Mouse (Mus musculus) liver, adult 2 months (tissue): ENCODE measurements around the gene Cipc.

Experiments
- CTCF ChIP-seq: fragments of 200-500 bp; IDR thresholded peaks from 2 replicates; pipeline ENCODE4 v1.5.1; 2011; ENCODE audit warnings: low read depth, low read length, control low read depth
- POLR2A ChIP-seq: fragments of 200-500 bp; IDR thresholded peaks from 2 replicates; pipeline ENCODE4 v1.6.1; 2011; ENCODE audit warnings: low read length, control low read depth; ENCODE audit not compliant: insufficient read depth; ENCODE audit errors: extremely low read depth

DNA sequence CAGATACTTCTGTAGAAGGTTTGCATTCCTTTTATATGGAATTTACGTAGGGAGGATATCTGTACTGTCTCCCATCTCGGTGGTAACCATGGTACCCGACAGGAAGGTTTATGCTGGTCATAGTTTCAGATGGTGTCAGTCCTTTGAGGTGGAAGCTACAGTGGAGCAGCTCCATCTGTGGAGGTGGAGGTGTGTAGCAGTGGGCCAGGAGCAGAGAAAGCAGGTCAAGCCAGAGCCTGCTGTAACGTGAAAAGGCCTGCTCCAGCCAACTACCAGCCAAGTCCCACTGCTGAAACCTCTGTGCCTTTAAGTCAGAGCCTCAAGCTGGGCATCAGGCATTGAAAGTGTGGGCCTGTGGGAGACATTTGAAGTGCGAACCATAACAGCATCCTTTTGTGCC is 11.7 kb downstream of the Cipc start:
- no peak for TF ChIP-seq CTCF
- no peak for TF ChIP-seq POLR2A
